Mouse (Mus musculus) bone marrow macrophage, adult 2 months (primary cell): Measurements from ENCODE around the gene Shld1.

Experiments used
- CTCF ChIP-seq: IDR thresholded peaks from 2 replicates; pipeline ENCODE4 v1.5.1; 2012; ENCODE audit warnings: low read depth, mild to moderate bottlenecking, low read length, moderate library complexity
- POLR2A ChIP-seq: IDR thresholded peaks from 2 replicates; pipeline ENCODE4 v1.6.1; 2012; ENCODE audit warnings: mild to moderate bottlenecking, low read depth, low read length, borderline replicate concordance

DNA sequence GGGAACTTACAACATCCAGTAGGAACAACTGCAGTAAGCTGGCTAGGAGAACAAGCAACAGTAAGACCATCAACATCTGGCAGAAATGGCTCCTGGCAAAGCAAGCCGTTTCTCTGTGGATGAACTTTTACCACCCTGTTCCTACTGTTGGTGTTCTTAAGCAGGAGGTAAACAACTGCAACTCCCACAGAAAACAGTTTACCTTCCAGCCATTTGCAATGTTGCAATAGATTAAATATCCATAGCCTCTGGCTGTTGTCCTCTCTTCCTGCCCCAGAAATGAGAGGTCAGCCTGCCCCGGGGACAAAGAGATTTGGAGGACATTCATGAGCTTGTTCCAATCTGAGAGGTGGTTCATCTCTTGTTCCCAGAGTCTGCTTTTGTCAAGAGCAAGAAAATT, 29.5 kb upstream of the Shld1 start:
- TF ChIP-seq POLR2A: no peak
- no peak for TF ChIP-seq CTCF
